Mouse (Mus musculus): ENCODE results near the gene Olfr1135. TPM values are rescaled to one million over a fixed set of nuclear protein-coding genes. Genes with fewer than 3 reads are reported as not detected.

Gene Olfr1135
- not detected in 3 replicates for total RNA-seq (2017)

DNA sequence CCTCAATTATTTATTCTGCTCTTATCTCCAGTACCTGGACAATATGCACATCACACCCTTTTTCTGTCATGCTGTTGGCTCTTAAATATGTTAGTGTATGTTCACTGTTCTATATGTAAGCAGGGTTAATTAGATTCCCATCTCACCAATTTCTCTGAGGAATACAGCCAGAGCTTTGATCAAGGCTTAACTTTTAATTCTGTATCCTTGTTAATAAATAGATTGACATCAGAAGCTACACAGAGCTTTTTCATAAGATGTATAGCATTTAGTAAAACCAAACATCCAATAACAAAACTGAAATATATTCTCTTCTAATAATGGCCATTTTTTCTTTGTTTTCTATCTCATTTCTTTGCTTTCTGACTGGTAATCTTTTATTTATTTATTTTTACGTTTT is at the start of gene Olfr1135:
Olfr1135 (minus strand) TSS at position 101 of the 400 bp plus-strand sequence.
- ATAC-seq (replicated peaks; ENCODE audit: insufficient number of reproducible peaks, low FRiP score, low TSS enrichment, poor library complexity, severe bottlenecking) = no peak

DNA sequence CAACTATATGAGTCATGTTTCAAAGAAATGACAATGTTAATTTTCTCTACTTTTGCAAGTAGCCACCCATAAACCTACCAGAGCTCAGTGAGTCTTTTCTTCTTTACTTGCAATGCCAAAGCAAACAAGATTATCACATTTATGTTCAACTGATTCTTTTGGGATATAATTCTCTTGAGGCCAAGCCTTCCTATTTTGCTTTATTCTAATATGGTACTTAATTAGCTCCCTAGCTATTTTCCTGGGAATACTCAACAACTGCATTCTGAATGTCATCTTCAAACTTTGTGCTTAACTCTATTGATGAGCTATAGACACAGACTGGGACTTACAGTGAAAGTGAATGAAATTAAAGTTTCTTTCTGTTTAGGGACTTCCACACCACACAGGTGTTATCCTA is 39.6 kb upstream of the Olfr1135 start, which contains the start of gene Olfr1137:
Olfr1137 (minus strand) TSS at position 101 of the 400 bp plus-strand sequence.
- no peak for ATAC-seq (replicated peaks; ENCODE audit: insufficient number of reproducible peaks, low FRiP score, low TSS enrichment, poor library complexity, severe bottlenecking)

DNA sequence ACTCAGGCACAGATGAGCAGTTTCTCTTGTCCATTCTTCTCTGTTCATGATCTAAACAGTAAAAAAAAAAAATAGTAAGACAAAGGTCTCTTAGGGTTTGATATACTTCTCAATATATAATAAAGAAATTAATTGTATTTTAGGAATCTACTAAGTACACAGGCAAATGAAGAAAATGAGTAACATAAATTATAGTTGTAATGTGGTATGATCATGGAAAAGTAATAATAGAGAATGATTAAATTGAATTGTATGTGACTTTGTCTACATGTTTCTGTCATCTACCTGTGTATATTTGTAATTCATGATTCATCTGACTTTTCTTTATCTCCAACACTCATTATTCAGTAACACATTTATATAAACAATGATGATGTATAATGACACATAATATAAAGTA is 20.4 kb upstream of the Olfr1135 start, which contains the start of gene Olfr1136:
Olfr1136 (minus strand) TSS at position 101 of the 400 bp plus-strand sequence.
- ATAC-seq (replicated peaks; ENCODE audit: insufficient number of reproducible peaks, low FRiP score, low TSS enrichment, poor library complexity, severe bottlenecking) = no peak

DNA sequence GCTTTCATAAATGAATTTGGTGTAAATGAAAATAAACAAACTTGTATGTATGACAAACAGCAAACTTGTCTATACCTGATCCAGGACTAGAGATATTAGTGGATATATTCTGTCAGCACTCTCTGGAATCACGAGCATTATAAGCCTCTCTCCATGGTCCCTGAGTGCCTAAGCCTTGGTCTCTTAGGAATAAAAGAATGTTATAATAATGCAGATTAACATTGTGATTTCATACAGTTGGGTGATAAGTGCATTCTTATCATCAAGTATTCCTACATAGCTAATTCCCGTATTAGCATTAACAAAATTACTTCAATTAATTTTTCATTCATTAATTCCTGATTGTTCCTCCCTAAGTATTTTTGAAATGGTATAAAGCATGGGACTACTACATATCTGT is 15.1 kb downstream of the Olfr1135 start, which contains the start of gene Olfr1134:
Olfr1134 (minus strand) TSS at position 101 of the 400 bp plus-strand sequence.
- no peak for ATAC-seq (replicated peaks; ENCODE audit: insufficient number of reproducible peaks, low FRiP score, low TSS enrichment, poor library complexity, severe bottlenecking)

DNA sequence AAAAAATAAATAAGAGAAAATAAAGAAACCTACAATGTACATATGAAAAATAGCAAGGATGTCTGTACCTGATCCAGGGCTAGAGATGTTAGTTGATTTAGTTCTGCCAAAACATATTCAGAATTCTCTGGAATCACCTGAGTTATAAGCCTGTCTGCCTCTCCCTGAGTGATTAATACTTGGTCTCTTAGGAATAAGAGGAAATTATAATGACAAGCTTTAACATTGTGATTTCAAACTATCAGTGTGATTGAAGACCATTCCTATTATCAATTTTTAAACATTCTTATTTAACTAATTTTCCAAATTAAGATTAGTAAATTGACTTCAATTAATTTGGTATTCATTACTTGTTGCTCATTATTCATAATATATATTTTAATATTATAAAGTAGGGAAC is 26.2 kb downstream of the Olfr1135 start, which contains the start of gene Olfr1133:
Olfr1133 (minus strand) TSS at position 101 of the 400 bp plus-strand sequence.
- ATAC-seq (replicated peaks; ENCODE audit: insufficient number of reproducible peaks, low FRiP score, low TSS enrichment, poor library complexity, severe bottlenecking) = no peak

DNA sequence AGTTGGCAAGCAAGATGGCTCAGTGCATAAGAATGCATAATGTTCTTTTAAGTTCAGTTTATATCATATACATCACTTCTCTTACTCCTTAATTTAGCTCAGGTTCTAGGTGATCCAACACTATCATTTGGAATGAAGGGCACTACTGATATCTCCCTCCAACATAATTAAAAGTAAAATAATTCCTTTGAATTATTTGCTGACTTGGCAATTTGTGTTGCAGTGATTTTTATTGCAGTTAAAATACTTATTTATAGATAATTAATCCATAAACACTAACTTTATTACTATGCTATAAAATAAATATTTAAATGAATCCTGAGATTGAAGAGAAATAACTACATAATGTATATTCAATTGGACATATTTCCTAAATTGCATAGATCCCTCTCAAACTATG is 31.0 kb downstream of the Olfr1135 start:
- ATAC-seq (replicated peaks; ENCODE audit: insufficient number of reproducible peaks, low FRiP score, low TSS enrichment, poor library complexity, severe bottlenecking) = no peak

DNA sequence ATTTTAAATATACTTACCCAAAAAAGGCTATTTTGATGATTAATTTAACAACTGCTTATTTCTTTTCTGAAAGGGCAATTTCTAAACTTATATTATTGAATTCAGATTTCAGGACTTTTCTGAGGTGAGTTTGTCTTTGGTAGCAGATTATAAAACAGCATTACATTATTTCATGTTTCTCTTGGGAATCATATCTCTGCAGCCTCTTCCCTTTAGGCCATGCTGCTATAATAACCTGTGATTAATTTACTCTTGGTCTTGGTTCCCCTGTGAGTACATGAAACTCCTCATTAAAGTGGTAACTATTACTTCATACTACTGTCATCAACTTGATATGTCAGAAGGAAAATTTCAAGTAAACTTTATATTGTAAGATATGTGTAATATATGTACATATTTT is 36.0 kb downstream of the Olfr1135 start, which contains the start of gene Olfr1132:
Olfr1132 (minus strand) TSS at position 101 of the 400 bp plus-strand sequence.
- ATAC-seq (replicated peaks; ENCODE audit: insufficient number of reproducible peaks, low FRiP score, low TSS enrichment, poor library complexity, severe bottlenecking) = no peak

DNA sequence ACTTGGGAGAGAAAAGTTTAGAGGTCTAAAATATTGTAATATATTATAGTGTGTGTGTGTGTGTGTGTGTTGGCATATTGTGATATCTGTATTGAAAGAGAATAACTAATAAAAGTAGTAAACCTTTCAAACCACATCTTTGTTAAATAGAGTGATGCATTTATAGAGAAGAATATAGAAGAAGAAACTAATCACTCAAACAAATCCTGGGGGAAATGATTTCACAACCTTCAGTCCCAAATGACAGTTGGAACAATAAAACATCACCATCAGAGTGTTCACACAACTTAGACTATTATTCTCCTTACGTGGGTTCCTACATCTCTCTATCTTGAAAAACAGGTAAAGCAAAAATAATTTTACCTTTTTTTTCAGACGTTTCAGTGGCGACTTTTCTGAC is 46.7 kb downstream of the Olfr1135 start, which contains the start of gene Olfr1131:
Olfr1131 (plus strand) TSS at position 301 of the 400 bp plus-strand sequence.
- ATAC-seq (replicated peaks; ENCODE audit: insufficient number of reproducible peaks, low FRiP score, low TSS enrichment, poor library complexity, severe bottlenecking) = no peak

Other genes with a start within 250 kb of the Olfr1135 start
- not detected in 3 replicates for gene Olfr1124, start 243.4 kb downstream of the Olfr1135 start, total RNA-seq (2017)
- not detected in 3 replicates for gene Olfr1126, start 219.7 kb downstream of the Olfr1135 start, total RNA-seq (2017)
- not detected in 3 replicates for gene Pramel7, start 176.6 kb downstream of the Olfr1135 start, total RNA-seq (2017)
- gene Pramel6, start 167.1 kb downstream of the Olfr1135 start, total RNA-seq (2017) = not detected in 3 replicates
- gene Olfr153, start 141.9 kb downstream of the Olfr1135 start, total RNA-seq (2017) = not detected in 3 replicates
- not detected in 3 replicates for gene Olfr1128, start 128.1 kb downstream of the Olfr1135 start, total RNA-seq (2017)
- gene Olfr1129, start 99.8 kb downstream of the Olfr1135 start, total RNA-seq (2017) = not detected in 3 replicates
- gene Olfr1130, start 67.5 kb downstream of the Olfr1135 start, total RNA-seq (2017) = not detected in 3 replicates
- not detected in 3 replicates for gene Olfr1131, start 46.6 kb downstream of the Olfr1135 start, total RNA-seq (2017)
- gene Olfr1132, start 36.1 kb downstream of the Olfr1135 start, total RNA-seq (2017) = not detected in 3 replicates
- gene Olfr1133, start 26.3 kb downstream of the Olfr1135 start, total RNA-seq (2017) = not detected in 3 replicates
- gene Olfr1134, start 15.2 kb downstream of the Olfr1135 start, total RNA-seq (2017) = not detected in 3 replicates
- gene Olfr1136, start 20.3 kb upstream of the Olfr1135 start, total RNA-seq (2017) = not detected in 3 replicates
- gene Olfr1137, start 39.5 kb upstream of the Olfr1135 start, total RNA-seq (2017) = not detected in 3 replicates
- gene Olfr1138, start 66.3 kb upstream of the Olfr1135 start, total RNA-seq (2017) = not detected in 3 replicates
- not detected in 3 replicates for gene Olfr1140, start 70.1 kb upstream of the Olfr1135 start, total RNA-seq (2017)
- gene Olfr1141, start 80.3 kb upstream of the Olfr1135 start, total RNA-seq (2017) = not detected in 3 replicates
- gene Olfr152, start 105.8 kb upstream of the Olfr1135 start, total RNA-seq (2017) = 1.2 TPM in 1 of 3 replicates, not detected in the others
- gene Olfr1143, start 126.9 kb upstream of the Olfr1135 start, total RNA-seq (2017) = not detected in 3 replicates
- gene Olfr1145, start 136.2 kb upstream of the Olfr1135 start, total RNA-seq (2017) = not detected in 3 replicates
- not detected in 3 replicates for gene Olfr1148, start 156.9 kb upstream of the Olfr1135 start, total RNA-seq (2017)
- gene Olfr1150-ps1, start 170.3 kb upstream of the Olfr1135 start, total RNA-seq (2017) = not detected in 3 replicates
- not detected in 3 replicates for gene Olfr1151, start 182.2 kb upstream of the Olfr1135 start, total RNA-seq (2017)
- gene Olfr1152, start 192.8 kb upstream of the Olfr1135 start, total RNA-seq (2017) = not detected in 3 replicates
- not detected in 3 replicates for gene Olfr1153, start 221.3 kb upstream of the Olfr1135 start, total RNA-seq (2017)
- gene Olfr1154, start 231.5 kb upstream of the Olfr1135 start, total RNA-seq (2017) = not detected in 3 replicates